Mouse (Mus musculus) neural tube, embryonic 14.5 days (tissue): ENCODE data around the gene Lgr6. TPM values are rescaled to one million over a fixed set of nuclear protein-coding genes. Genes with fewer than 3 reads are reported as not detected.

Experiments used
- ATAC-seq: fragments of 200-750 bp; cut with Nextera tagmentation; 2 replicates; pipeline ENCODE4 v1.8.0; 2017; ENCODE audit warnings: low read depth, mild to moderate bottlenecking, moderate TSS enrichment, moderate library complexity
- H3K27ac ChIP-seq: fragments of 300-500 bp; sonication (generic); 2 replicates; pipeline ENCODE4 v1.5.1; 2014; ENCODE audit warnings: low read depth, mild to moderate bottlenecking, control low read depth, low read length, moderate library complexity, mixed read lengths
- H3K27me3 ChIP-seq: fragments of 300-500 bp; sonication (generic); 2 replicates; pipeline ENCODE4 v1.6.1; 2014; ENCODE audit warnings: low read length; ENCODE audit not compliant: control insufficient read depth, insufficient read depth
- H3K36me3 ChIP-seq: fragments of 300-500 bp; sonication (generic); 2 replicates; pipeline ENCODE4 v1.6.1; 2014; ENCODE audit warnings: low read length, mixed read lengths; ENCODE audit not compliant: control insufficient read depth, insufficient read depth
- H3K4me1 ChIP-seq: fragments of 300-500 bp; sonication (generic); 2 replicates; pipeline ENCODE4 v1.6.1; 2014; ENCODE audit warnings: low read length; ENCODE audit not compliant: control insufficient read depth, insufficient read depth
- H3K4me2 ChIP-seq: fragments of 300-500 bp; sonication (generic); 2 replicates; pipeline ENCODE4 v1.6.1; 2014; ENCODE audit warnings: mild to moderate bottlenecking, low read depth, low read length, control low read depth
- H3K4me3 ChIP-seq: fragments of 300-500 bp; sonication (generic); 2 replicates; pipeline ENCODE4 v1.5.1; 2014; ENCODE audit warnings: low read depth, low read length, control low read depth, mixed read lengths
- H3K9ac ChIP-seq: fragments of 300-500 bp; sonication (generic); replicated peaks from 2 replicates; pipeline ENCODE4 v1.6.1; 2014; ENCODE audit warnings: low read depth, mild to moderate bottlenecking, control low read depth, low read length, mixed read lengths
- H3K9me3 ChIP-seq: fragments of 300-500 bp; sonication (generic); 2 replicates; pipeline ENCODE4 v1.6.1; 2016; ENCODE audit warnings: low read length; ENCODE audit not compliant: control insufficient read depth
- WGBS: fragments of 180-500 bp; shearing (Covaris S2); extraction: QIAGEN DNeasy Blood & Tissue Kit; methylation state at CpG from one replicate; pipeline ENCODE4 v1.1.7; 2014; 5-methylcytosine and 5-hydroxymethylcytosine counted together
- polyA plus RNA-seq: library from polyadenylated mRNA; unstranded; fragments of >200 nt; fragmentation: Nextera tagmentation; extraction: Ambion mirVana; gene quantifications from 2 replicates; pipeline ENCODE4 v1.2.1, GENCODE M21; 2014

Gene Lgr6
- polyA plus RNA-seq, 1 experiment from 2014 or later: 1.4 TPM

DNA sequence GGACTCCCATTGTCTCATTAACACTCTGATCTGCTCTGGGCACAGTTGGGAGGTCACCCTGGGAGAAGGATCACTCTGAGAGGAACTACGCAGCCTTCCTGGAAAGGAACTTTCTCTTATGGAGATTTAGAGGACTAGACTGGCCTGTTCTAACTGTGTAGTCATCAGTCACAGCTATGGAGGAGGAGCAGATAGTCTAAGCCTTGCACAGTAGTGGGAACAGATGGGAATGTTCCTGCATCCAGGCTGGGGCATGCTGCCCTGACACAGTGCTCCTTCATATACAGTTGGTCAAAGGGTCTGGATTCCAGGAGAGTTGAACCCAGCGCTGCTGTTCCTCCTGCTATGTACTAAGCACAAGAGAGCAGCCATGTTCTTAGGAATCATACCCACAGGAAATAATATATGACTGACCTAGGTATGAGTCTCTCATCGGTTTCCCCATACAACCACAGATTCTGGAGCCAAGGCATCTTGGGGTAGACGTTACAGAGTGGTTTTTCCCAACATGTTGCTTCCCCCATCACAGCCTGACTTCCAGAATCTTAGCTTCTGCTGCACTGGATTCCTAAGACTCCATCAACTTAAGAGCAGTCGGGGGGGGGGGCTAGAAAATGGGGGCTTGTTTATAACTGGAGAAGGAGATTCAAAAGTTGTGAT, 84.7 kb downstream of the Lgr6 start:
- H3K36me3 ChIP-seq: no peaks in the 10 kb centered on the region
- H3K4me1 ChIP-seq: peaks cover 20% of the 10 kb centered on the region
- H3K27ac ChIP-seq: no peak overlapping the region
- H3K9ac ChIP-seq: no peak overlapping the region
- H3K27me3 ChIP-seq: no peaks in the 10 kb centered on the region
- WGBS: 78% methylated on average over 5 of the region's 5 CpGs
- ATAC-seq: no peak
- H3K4me2 ChIP-seq: no peak overlapping the region
- no peak overlapping the region for H3K4me3 ChIP-seq
- H3K9me3 ChIP-seq: no peaks in the 10 kb centered on the region

DNA sequence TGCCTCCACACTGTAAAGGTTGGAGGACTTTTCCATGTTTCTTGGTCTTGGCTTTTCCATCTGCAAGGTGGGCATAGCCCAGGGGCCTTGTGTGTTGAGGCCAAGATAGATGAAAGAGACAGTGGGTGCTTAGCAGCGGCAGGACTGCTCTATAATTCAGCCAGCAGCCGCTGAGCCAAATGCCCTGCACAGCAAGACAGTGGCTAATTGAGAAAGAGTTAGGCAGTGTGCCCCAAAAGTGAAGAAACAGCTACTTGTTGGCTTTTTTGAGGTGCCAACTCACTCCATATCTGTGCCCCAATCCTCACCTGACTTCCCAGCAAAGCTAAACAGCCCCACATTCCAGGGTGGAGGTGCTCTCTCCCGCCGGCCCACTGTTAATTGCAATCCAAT, 85.3 kb downstream of the Lgr6 start:
- Histone ChIP-seq H3K27me3 (no peaks in the 10 kb centered on the region), H3K9ac (no peak overlapping the region), H3K4me3 (no peak overlapping the region), H3K4me1 (peaks cover 20% of the 10 kb centered on the region), H3K27ac (no peak overlapping the region), H3K9me3 (no peaks in the 10 kb centered on the region), H3K36me3 (no peaks in the 10 kb centered on the region), H3K4me2 (no peak overlapping the region)
- 59% methylated on average over 4 of the region's 4 CpGs for WGBS
- ATAC-seq: no peak

DNA sequence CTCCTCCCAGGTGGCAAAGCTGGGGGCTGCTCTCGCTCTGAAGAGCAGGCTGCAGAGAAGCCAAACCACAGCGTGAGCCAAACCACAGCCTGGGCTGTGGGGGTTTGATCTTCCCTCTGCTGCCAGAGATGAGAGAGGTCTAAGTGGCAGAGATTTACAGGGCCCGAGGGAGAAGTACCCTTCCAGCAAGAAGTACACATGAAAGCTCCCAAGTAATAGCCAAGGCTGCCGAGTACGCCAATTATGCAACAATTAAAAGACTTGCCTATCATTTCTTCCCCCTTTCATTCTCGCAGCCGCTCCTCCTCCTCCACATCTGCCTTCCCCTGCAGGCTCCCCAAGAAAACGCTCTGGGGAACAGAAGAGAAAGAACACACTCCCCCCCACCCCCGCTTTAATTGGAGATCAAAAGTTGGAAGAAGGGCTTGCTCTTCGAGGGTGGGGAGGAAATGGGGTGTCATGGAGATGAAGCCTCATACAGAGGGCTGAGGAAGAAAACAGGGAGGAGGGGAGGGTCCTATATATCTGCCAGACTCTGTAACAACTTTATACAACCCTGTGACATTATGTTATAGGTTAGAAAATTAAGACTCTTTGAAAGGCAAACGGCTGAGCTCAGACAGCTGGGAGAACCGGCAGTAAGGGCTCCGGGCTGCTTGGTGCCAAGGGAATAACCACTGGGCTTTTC, 85.8 kb downstream of the Lgr6 start:
- no peak overlapping the region for H3K9ac ChIP-seq
- H3K36me3 ChIP-seq: no peaks in the 10 kb centered on the region
- H3K4me2 ChIP-seq: no peak overlapping the region
- no peak overlapping the region for H3K27ac ChIP-seq
- 8% methylated on average over 13 of the region's 13 CpGs for WGBS
- peaks cover 20% of the 10 kb centered on the region for H3K4me1 ChIP-seq
- H3K4me3 ChIP-seq: no peak overlapping the region
- peak; percentile 68 for ATAC-seq
- no peaks in the 10 kb centered on the region for H3K27me3 ChIP-seq
- no peaks in the 10 kb centered on the region for H3K9me3 ChIP-seq

DNA sequence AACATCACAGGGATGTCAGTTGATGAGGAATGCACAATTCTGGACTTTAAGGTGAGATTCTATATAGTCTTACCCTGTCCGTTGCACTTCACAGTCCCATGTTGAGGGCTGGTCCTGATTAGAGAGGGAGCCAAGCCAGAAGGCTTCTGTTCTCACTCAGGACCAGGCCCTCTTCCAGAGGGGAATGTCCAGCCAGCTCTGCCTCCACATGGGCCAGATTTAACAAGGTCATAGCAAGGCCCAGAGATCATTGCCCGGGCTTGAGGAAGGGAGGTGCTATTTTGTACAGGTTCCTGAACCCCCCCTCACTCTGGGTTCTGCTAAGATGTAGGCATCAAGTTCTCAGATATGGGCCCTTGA, 87.4 kb downstream of the Lgr6 start:
- Histone ChIP-seq H3K9ac (no peak overlapping the region), H3K4me2 (no peak overlapping the region), H3K27me3 (no peaks in the 10 kb centered on the region), H3K4me1 (peaks cover 20% of the 10 kb centered on the region), H3K36me3 (no peaks in the 10 kb centered on the region), H3K9me3 (no peaks in the 10 kb centered on the region), H3K4me3 (no peak overlapping the region), H3K27ac (no peak overlapping the region)
- 92% methylated on average over 2 of the region's 2 CpGs for WGBS
- no peak for ATAC-seq

DNA sequence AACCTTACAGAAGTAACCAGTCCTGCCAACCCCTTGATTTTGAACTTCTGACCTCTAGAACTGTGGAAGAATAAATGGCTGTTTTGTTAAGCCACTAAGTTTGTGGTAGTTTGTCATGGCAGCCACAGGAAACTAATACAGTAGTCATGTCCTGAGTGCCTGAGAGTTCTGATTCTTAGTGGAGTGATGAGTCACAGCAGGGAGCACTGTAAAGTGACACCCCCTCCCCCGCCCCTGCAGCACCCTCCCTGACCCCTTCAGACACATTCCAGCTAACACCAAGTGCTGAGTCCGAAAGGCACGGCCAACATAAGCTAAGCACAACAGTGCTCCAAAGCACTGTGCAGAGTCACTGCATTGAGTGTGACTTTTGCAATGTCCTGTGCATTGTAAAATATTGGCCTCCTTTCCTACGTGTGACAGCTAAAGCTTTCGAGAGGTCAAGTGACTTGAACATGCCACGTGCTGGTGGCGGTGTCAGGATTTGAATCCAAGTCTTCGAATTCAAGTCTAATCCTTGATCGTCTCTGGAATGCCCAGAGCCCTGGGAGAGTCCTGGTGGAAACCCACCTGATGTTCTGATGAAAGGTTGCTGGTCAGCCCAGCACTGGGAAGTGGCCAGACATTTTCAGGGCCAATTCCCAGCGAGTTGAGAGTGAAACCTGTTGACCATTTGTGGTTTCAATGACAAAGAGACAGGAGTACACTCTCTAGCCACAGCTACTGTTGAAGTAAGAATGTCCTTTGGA, 88.0 kb downstream of the Lgr6 start:
- Histone ChIP-seq H3K4me1 (peaks cover 20% of the 10 kb centered on the region), H3K27ac (no peak overlapping the region), H3K27me3 (no peaks in the 10 kb centered on the region), H3K4me2 (no peak overlapping the region), H3K4me3 (no peak overlapping the region), H3K9ac (no peak overlapping the region), H3K9me3 (no peaks in the 10 kb centered on the region), H3K36me3 (no peaks in the 10 kb centered on the region)
- ATAC-seq: no peak
- WGBS: 81% methylated on average over 10 of the region's 10 CpGs

DNA sequence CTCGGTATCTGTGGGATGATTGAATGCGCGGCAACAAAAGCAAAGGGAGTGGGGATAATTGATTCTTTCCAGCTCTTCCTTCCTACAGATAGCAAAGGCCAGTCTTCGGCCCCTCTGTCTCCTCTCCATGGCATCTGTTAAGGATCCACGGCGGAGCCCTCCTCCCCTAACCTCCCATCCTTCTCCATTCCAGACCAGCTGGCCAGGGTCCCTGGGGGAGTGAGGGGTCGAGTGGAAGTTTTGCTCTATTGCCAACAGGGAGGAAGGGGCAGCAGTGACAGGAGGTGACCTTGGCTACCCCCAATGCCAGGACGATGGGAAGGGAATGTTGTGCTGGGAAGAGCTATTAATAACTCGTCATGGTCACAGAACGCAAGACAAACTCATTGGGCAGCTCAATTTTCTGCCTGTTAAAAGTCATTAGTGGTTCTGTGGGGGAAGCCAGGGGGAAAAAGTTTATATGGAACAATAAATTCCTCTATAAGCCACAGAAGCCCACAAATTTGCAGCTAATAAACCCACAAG, 90.1 kb downstream of the Lgr6 start:
- Histone ChIP-seq H3K4me3 (no peak overlapping the region), H3K9ac (no peak overlapping the region), H3K27ac (no peak overlapping the region), H3K4me2 (no peak overlapping the region), H3K27me3 (no peaks in the 10 kb centered on the region), H3K9me3 (no peaks in the 10 kb centered on the region), H3K4me1 (peaks cover 9% of the 10 kb centered on the region), H3K36me3 (no peaks in the 10 kb centered on the region)
- 25% methylated on average over 10 of the region's 10 CpGs for WGBS
- ATAC-seq: no peak

DNA sequence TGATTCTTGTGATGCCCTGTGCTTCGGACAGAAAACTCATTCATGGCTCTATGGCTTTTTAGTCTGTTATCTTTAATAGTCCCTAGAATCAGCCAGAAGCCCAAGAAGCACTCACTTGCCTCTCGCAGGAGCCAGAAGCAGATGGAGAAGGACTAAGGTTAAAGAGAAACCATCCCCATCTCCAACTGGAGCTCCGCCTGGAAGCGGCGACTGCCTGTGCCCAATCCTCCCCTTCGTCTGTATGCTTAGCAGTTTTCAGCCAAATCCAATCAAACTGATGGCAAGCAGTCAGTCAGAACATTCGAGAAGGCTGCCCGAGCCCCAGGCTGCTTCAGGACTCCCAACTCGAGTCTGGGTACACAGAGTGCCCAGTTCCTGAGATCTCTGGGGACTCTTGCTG, 92.6 kb downstream of the Lgr6 start:
- Histone ChIP-seq H3K4me2 (no peak overlapping the region), H3K4me3 (no peak overlapping the region), H3K36me3 (no peaks in the 10 kb centered on the region), H3K27ac (no peak overlapping the region), H3K4me1 (no peaks in the 10 kb centered on the region), H3K9me3 (no peaks in the 10 kb centered on the region), H3K9ac (no peak overlapping the region), H3K27me3 (no peaks in the 10 kb centered on the region)
- 87% methylated on average over 9 of the region's 9 CpGs for WGBS
- no peak for ATAC-seq

DNA sequence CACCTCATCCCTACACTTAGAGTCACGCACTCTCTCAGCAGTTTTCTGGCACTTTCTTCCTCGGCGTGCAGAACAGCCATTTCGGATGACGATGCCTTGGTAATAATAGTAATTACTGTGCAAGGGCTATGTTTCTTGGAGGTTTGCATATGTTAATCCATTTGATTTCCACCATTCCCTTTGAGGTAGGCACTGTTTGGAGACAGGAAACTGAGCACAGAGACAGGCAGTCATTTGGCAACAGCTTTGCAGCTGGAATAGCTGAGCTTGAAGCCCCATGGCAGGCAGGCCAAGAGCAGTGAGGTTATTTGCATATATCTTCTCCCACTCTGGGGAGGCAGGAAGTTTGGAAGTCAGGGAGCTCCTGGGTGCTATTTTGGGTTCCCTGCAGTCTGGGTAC, 93.2 kb downstream of the Lgr6 start:
- Histone ChIP-seq H3K4me1 (no peaks in the 10 kb centered on the region), H3K27me3 (no peaks in the 10 kb centered on the region), H3K4me2 (no peak overlapping the region), H3K4me3 (no peak overlapping the region), H3K9ac (no peak overlapping the region), H3K9me3 (no peaks in the 10 kb centered on the region), H3K36me3 (no peaks in the 10 kb centered on the region), H3K27ac (no peak overlapping the region)
- ATAC-seq: no peak
- 86% methylated on average over 5 of the region's 5 CpGs for WGBS

DNA sequence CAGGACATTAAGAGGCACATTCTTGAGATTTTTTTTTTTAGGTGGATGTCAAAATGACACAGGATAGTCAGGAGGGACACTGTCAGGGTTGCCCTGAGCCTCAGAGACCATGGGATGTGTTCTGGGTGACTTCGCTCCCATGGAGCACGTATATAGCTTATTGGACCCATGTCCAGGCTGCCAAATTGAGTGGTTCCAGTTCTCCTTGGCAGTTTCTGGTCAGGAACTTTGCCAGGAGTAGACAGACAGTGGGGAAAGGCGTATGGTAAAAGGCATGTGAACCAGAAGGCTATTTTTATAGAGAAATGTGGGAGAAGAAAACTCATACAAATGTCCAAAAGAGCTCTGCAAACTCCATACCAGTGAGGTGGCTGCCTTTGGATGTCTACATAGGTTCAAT, 95.2 kb downstream of the Lgr6 start:
- Histone ChIP-seq H3K27ac (no peak overlapping the region), H3K9me3 (no peaks in the 10 kb centered on the region), H3K9ac (no peak overlapping the region), H3K4me2 (no peak overlapping the region), H3K4me3 (no peak overlapping the region), H3K36me3 (no peaks in the 10 kb centered on the region), H3K4me1 (no peaks in the 10 kb centered on the region), H3K27me3 (no peaks in the 10 kb centered on the region)
- 91% methylated on average over 3 of the region's 3 CpGs for WGBS
- no peak for ATAC-seq
